Mouse (Mus musculus) 3134 (cell line): ENCODE data around the gene Rhov.

Experiments used
- DNase-seq: peaks from one replicate; pipeline ENCODE4 v3.0.0-alpha.2; 2011; ENCODE audit warnings: low spot score; ENCODE audit not compliant: insufficient read length; ENCODE audit errors: extremely low read depth

Rhov gene

GRCm38 (mm10) chr2:119270643-119271331, at the start of gene Rhov:
TSS of gene Rhov (minus strand) at chr2:119271272.
- no peak for DNase-seq

GRCm38 (mm10) chr2:119320571-119320970, 49.5 kb upstream of the Rhov start:
- DNase-seq, result no peak

- DNase-seq, result no peak
Observed at GRCm38 (mm10) chr2:119318043-119318710, 47.1 kb upstream of the Rhov start.

- no peak for DNase-seq
Observed at GRCm38 (mm10) chr2:119314742-119315310, 43.8 kb upstream of the Rhov start.

- no peak for DNase-seq
Observed at GRCm38 (mm10) chr2:119313780-119314479, 42.9 kb upstream of the Rhov start.

GRCm38 (mm10) chr2:119312380-119312958, 41.4 kb upstream of the Rhov start:
- DNase-seq, result no peak

- DNase-seq, result no peak
Observed at GRCm38 (mm10) chr2:119311544-119311943, 40.5 kb upstream of the Rhov start.

- no peak for DNase-seq
Observed at GRCm38 (mm10) chr2:119304798-119305208, 33.7 kb upstream of the Rhov start.

GRCm38 (mm10) chr2:119304391-119304790, 33.3 kb upstream of the Rhov start:
- no peak for DNase-seq

GRCm38 (mm10) chr2:119302876-119303275, 31.8 kb upstream of the Rhov start:
- peak; percentile 76 for DNase-seq

GRCm38 (mm10) chr2:119300819-119301493, 29.9 kb upstream of the Rhov start:
- no peak for DNase-seq

- peak; percentile 85 for DNase-seq
Observed at GRCm38 (mm10) chr2:119299981-119300818, 29.1 kb upstream of the Rhov start.

- no peak for DNase-seq
Observed at GRCm38 (mm10) chr2:119298839-119299238, 27.8 kb upstream of the Rhov start.

GRCm38 (mm10) chr2:119298330-119298729, 27.3 kb upstream of the Rhov start:
- peak; percentile 45 for DNase-seq

GRCm38 (mm10) chr2:119297506-119297905, 26.4 kb upstream of the Rhov start:
- no peak for DNase-seq

- no peak for DNase-seq
Observed at GRCm38 (mm10) chr2:119296756-119297155, 25.7 kb upstream of the Rhov start.

- DNase-seq, result no peak
Observed at GRCm38 (mm10) chr2:119294411-119294810, 23.3 kb upstream of the Rhov start.

GRCm38 (mm10) chr2:119293776-119294390, 22.8 kb upstream of the Rhov start:
- no peak for DNase-seq

- no peak for DNase-seq
Observed at GRCm38 (mm10) chr2:119293311-119293710, 22.2 kb upstream of the Rhov start.
